Mouse (Mus musculus) adrenal gland, postnatal 4 days (tissue): ENCODE measurements around the gene Syt3. TPM values are rescaled to one million over a fixed set of nuclear protein-coding genes. Genes with fewer than 3 reads are reported as not detected.

Experiments used
- DNase-seq, 2 experiments: peaks; one replicate each; pipeline ENCODE4 v3.0.0; 2021 to 2022; ENCODE audit warnings: low spot score in 2 of 2, mixed read lengths in 2 of 2
- long read RNA-seq, 2 experiments: library from polyadenylated mRNA; stranded (forward); transcript quantifications; one replicate each; pipeline ENCODE4 v2.0.0; 2021
- total RNA-seq, 2 experiments: library from RNA; stranded (reverse); gene quantifications; 2 replicates each; pipeline ENCODE4 v1.2.3; 2021

Syt3 gene
- 1 to 10 TPM; 3.6 to 4.4 TPM for total RNA-seq
- long read RNA-seq, experiment 1, partial matches to known transcripts = 0 of 4 reads
- long read RNA-seq, experiment 1, other reads (novel, unspliced or antisense) = 2 of 4 reads
- long read RNA-seq, experiment 2, partial matches to known transcripts = 2 of 6 reads
- long read RNA-seq, experiment 2, other reads (novel, unspliced or antisense) = 1 of 6 reads

- DNase-seq = peak in 1 of 2 experiments; percentile 20
Measured at GRCm38 (mm10) chr7:44383980-44384715, at the start of gene Syt3. Gene Syt3, plus strand, starts transcription at chr7:44384102.

- no peak for DNase-seq
Measured at GRCm38 (mm10) chr7:44334139-44334538, 49.8 kb upstream of the Syt3 start.

- no peak for DNase-seq
Measured at GRCm38 (mm10) chr7:44335031-44335878, 48.6 kb upstream of the Syt3 start.

GRCm38 (mm10) chr7:44336046-44337021, 47.6 kb upstream of the Syt3 start:
- no peak for DNase-seq

GRCm38 (mm10) chr7:44337121-44337849, 46.6 kb upstream of the Syt3 start:
- DNase-seq = no peak

- no peak for DNase-seq
Measured at GRCm38 (mm10) chr7:44340226-44340625, 43.7 kb upstream of the Syt3 start.

- DNase-seq = no peak
Measured at GRCm38 (mm10) chr7:44341119-44341518, 42.8 kb upstream of the Syt3 start.

GRCm38 (mm10) chr7:44341714-44342113, 42.2 kb upstream of the Syt3 start:
- DNase-seq = no peak

- DNase-seq = no peak
Measured at GRCm38 (mm10) chr7:44343459-44344015, 40.4 kb upstream of the Syt3 start.

- no peak for DNase-seq
Measured at GRCm38 (mm10) chr7:44344622-44345021, 39.3 kb upstream of the Syt3 start.

GRCm38 (mm10) chr7:44349043-44349442, 34.9 kb upstream of the Syt3 start:
- DNase-seq = no peak

GRCm38 (mm10) chr7:44350957-44351711, 32.8 kb upstream of the Syt3 start:
- DNase-seq = peak; percentile 53 to 62

GRCm38 (mm10) chr7:44351881-44352749, 31.8 kb upstream of the Syt3 start:
- no peak for DNase-seq

GRCm38 (mm10) chr7:44352750-44353600, 30.9 kb upstream of the Syt3 start:
- DNase-seq = no peak

GRCm38 (mm10) chr7:44353601-44354340, 30.1 kb upstream of the Syt3 start:
- DNase-seq = no peak

- DNase-seq = no peak
Measured at GRCm38 (mm10) chr7:44355411-44355810, 28.5 kb upstream of the Syt3 start.
